Mouse (Mus musculus) layer of hippocampus, postnatal 25 days (tissue): ENCODE data around the gene Dnaja2. TPM values are rescaled to one million over a fixed set of nuclear protein-coding genes. Genes with fewer than 3 reads are reported as not detected.

Experiments
- DNase-seq, 2 experiments: peaks; one replicate each; pipeline ENCODE4 v3.0.0; 2022; ENCODE audit warnings: mixed read lengths in 2 of 2, low spot score in 1 of 2; ENCODE audit errors: extremely low spot score in 1 of 2
- total RNA-seq, 2 experiments: library from RNA; stranded (reverse); gene quantifications; 2 replicates each; pipeline ENCODE4 v1.2.3; 2021

Gene Dnaja2
- total RNA-seq, result 100 to 1,000 TPM; 194 to 202 TPM

- peak; percentile 86 to 93 for DNase-seq
Observed at GRCm38 (mm10) chr8:85555181-85556145, at the start of gene Dnaja2. Gene Dnaja2, minus strand, starts transcription at chr8:85555344.

DNA sequence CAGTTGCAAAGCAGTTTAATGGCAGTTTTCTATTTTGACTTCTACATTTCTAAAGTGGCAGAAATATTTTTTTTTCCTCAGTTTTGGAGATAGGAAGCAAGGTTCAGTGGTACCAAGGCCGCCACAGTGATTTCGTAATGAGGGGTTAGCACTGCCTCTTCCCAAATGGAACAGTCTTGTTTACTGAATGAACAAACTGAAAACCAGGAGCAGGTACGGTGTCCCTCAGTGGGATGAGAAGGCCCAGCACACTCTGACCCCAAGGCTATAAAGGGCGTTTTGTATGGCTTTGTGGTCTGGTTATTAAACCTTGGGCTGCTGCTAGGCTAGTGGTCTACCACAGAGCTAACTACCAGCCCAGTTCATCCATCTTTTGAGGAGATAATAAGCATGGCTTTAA, 49.1 kb upstream of the Dnaja2 start:
- DNase-seq, result no peak

- peak; percentile 57 to 78 for DNase-seq
Observed at GRCm38 (mm10) chr8:85603203-85603895, 48.2 kb upstream of the Dnaja2 start.

GRCm38 (mm10) chr8:85602737-85603136, 47.6 kb upstream of the Dnaja2 start:
- no peak for DNase-seq

DNA sequence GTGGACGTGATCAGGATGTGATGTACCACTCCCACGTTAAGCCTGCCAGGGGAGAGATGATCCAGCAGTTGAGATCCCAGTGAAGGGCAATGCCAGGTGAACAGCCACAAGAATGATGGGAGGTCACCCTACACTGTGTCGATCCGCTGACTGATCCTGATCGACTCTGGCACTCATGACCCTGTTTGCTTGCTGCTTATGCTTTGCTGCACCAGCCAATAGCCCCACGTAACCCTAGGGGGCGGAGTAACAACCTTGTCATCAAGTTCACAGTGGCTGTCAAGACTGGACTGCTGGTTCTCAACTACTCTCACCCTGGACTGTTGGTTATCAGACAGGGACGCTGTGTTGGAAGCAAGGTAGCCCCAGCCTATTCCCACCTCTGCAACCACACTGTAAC, 46.6 kb upstream of the Dnaja2 start:
- no peak for DNase-seq

DNA sequence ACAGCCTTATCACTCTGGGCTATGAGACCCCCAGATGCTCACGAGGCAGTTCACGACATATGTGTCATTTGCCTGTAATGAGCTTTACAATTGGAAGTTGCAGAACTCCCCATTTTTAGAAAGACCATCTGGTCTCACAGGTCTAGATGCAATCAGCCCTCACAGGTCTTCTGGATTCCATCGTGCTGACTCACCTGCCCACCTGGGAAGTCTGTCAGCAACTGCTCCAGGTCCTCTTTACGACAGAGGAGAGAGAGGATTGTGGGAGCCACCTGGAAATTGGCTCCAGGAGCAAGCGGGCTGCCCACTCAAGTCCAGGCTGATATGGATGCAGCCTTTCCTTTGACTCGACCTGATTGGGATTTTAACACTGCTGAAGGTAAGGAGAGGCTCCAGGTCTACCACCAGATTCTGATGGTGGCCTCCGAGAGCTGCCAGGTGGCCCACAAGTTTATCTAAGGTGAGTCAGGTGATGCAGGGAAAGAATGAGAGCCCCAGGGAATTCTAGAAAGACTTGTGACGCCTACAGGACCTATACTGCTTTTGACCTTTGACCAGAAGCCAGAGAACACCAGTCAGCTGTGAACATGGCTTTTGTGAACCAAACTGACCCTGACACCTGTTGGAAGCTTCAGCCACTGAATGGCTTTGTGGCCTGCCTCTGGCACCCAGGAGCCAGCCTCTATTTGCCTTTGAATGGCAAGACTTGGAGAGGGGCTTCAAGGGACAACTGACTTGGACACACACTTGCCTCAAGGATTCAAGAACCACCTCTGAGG, 42.5 kb upstream of the Dnaja2 start:
- DNase-seq, result no peak

DNA sequence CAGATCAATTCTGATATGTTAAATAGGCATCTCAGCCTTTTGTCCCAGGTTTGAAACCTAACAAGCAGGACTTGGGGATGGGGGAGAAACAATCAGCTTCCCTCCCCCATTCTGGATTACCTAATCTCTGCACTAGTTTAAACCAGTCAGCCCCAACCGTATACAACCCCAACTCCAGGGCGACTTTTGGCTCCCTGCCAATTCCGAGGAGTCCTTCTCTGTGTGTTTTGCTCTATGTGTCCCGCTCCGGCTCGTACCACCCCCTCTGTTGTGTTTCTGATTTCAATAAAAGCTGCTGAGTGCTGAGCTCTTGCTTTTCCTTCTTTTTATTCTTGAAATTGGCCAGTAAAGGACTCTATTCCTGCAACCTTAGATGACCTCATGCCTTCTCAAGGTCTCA, 40.2 kb upstream of the Dnaja2 start:
- DNase-seq, result no peak

DNA sequence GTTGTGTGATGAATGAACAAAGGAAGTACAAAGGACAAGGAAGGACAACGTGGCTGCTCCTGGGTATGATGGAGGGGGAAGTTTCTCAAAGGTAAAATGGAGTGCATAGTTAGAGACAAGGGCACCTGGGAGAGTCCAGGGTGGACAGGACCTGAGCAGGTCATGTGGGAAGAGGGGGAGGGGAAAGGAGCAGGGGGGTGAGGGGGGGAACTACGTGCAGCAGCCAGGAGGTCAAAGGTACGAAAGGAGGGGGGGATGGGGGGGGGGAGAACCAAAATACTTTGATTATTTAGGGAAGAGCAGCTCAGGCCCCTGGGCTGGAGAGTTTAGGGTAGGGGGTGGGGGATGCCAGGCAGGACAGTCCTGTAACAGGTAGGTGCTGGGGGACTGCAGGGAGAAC, 39.8 kb upstream of the Dnaja2 start:
- DNase-seq, result no peak

DNA sequence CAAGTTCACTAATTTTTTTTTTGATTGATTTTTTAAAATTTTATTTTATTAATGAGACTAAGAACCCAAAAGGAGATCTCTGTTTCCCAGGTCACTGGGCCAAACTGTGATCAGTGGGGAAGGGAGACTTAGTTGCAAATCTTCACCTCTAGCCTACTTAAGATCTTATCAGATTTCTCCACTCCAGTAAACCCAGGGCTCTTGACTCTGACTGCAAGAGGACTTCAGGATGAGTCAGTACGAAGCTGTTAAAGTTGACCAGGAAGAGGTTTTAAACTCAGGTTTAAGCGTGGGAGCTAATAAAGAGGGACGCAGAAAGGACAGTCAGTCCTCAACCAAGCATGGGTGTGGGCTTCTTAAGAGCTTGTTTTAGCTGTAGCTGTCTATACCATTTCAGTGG, 38.2 kb upstream of the Dnaja2 start:
- no peak for DNase-seq

DNA sequence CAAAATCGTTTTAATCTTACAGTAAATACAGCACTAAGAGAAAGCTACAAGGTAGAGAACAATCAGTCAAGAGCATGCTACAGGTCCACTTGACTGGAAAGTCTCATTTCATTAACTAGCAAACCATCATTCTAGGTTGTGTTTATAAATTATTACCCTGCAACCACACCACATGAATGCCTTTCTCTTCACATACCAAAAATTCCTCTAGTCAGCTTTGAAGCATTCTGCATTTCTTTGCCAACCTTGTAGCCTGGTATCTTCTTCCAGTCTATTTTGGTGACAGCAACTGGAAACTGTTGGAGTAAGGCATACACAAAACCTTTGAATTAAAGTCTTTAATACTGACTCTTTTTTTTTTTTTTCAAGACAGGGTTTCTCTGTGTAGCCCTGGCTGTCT, 36.4 kb upstream of the Dnaja2 start:
- DNase-seq, result no peak

- DNase-seq, result no peak
Observed at GRCm38 (mm10) chr8:85590258-85590657, 35.1 kb upstream of the Dnaja2 start.

DNA sequence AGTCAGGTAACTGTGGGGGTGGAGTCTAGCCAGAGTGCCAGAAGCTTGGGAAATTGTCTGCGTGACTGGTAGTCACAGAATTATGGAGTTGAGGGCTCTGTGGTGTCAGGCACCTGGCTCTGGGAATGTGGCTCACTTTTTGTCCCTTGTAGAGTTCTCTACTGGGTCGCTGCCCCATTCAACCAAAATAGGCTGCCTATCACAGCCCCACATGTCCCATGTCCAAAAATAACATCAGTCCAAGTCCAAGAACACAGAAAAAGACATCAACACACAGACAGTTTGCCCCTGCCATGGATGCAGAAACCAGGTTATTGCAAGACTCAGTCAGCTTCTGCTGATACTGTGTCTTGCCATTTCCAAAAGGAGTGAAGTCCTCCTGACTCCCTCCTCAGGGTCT, 33.5 kb upstream of the Dnaja2 start:
- no peak for DNase-seq

DNA sequence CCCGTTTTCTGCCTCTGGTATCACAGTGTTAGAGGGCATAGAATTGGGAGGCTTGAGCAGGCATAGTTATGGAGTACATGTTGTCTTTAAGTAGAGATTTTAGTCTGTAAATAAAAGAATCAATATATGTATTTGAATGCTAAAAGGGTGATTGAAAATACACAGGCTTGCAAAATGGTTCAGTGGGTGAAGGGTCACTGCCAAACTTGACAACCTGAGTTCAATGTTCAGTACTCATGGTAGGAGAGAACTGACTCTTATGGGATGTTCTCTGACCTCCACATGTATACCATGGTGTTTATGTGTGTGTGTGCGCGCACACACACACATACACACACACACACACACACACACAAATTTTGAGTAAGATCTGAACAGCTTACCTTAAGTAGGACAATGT, 22.5 kb upstream of the Dnaja2 start:
- no peak for DNase-seq

- no peak for DNase-seq
Observed at GRCm38 (mm10) chr8:85573972-85574496, 18.9 kb upstream of the Dnaja2 start.

DNA sequence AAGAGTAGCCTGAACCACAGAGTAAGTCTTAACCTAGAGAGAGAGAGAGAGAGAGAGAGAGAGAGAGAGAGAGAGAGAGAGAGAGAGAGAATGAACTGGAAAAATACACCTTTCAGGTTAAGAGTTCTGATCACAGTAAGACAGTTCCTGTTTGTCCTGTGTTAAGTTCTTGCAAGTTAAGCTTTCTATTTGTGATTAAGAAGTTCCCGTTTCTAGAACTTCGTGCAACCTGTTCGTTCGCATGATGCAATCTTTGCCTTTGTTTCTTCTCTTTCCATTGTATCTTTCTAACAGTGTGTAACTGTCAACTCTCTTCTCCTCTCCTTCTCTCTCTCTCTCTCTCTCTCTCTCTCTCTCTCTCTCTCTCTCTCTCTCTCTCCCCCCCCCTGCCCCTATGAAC, 15.3 kb upstream of the Dnaja2 start:
- DNase-seq, result no peak

DNA sequence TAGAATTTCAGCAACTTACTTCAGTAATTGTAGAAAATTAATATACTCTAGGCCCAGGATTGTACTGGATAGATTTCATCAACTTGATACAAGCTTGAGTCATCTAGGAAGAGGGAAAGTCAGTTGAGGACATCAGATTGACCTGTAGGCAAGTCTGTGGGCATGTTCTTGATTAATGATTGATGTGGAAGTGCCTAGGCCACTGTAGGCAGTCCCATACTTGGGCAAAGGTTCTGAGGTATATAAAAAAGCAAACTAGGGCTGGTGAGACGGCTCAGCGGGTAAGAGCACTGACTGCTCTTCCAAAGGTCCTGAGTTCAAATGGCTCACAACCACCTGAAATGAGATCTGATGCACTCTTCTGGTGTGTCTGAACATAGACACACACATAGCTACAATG, 12.7 kb upstream of the Dnaja2 start:
- no peak for DNase-seq

DNA sequence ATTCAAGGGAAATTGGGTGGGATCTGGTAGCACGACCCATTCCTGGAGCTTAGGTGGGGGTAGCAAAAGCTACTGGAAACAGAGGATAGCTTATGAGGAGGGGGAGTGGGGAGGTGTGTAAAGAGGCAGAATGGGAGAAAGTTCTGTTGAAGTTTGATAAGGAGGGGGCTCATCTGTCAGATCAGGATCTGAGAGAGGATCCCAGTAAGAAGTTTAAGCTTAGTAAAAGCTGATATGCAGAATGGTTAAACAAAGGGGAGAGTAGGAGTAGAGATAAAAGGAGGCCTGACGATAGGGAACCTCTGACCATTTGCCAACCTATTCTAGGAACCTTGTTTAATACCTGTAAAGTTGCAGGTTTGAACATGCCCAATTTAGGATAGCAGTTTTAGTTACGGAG, 10.0 kb upstream of the Dnaja2 start:
- no peak for DNase-seq

GRCm38 (mm10) chr8:85563336-85563735, 8.2 kb upstream of the Dnaja2 start:
- DNase-seq, result no peak

DNA sequence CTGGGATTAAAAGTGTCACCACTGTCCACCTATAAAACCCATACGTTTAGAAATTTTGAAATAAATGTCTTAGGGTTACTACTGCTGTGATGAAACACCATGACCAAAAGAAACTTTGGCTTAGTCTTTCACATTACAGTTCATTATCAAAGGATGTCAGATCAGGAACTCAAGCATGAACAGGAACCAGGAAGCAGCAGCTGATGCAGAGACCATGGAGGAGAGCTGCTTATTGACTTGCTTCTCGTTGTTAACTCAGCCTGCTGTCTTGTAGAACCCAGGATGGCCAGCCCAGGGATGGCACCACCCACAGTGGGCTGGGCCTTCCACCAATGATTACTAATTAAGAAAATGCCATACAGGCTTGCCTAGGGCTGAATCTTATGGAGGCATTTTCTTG, 4.8 kb upstream of the Dnaja2 start:
- DNase-seq, result no peak

- no peak for DNase-seq
Observed at GRCm38 (mm10) chr8:85559201-85559600, 4.1 kb upstream of the Dnaja2 start.

DNA sequence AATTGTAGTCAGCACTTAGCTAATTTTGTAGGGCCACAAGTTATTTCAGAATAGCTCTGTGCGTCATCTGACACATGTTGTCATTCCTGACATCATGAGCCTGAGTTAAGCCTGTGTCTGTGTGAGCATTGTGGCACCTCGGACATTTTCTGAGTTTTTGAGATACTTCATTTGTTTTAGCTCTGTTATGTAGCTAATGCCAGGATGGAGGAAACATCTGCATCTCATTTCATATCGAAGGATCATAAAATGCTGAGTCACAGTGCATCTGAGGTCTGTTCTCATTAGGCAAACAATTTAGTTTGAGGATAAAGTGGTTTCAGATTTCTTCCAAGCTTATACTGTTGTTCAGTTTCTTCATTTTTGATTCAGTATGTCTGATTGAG, 2.5 kb upstream of the Dnaja2 start:
- DNase-seq, result no peak
